Mouse (Mus musculus): Measurements from ENCODE around the gene Kif7. TPM values are rescaled to one million over a fixed set of nuclear protein-coding genes. Genes with fewer than 3 reads are reported as not detected.

Gene Kif7
- total RNA-seq (2021) = 1 to 10 TPM; 1.5 TPM
- long read RNA-seq, full-length matches to known transcripts = 1 of 3 reads
- long read RNA-seq, partial matches to known transcripts = 0 of 3 reads
- long read RNA-seq, other reads (novel, unspliced or antisense) = 2 of 3 reads

- peak in 1 of 2 experiments; percentile 32 for DNase-seq (ENCODE audit: low spot score in 2 of 2)
Measured at GRCm38 (mm10) chr7:79715187-79715981, at the start of gene Kif7. Gene Kif7 (minus strand): TSS chr7:79715720.

GRCm38 (mm10) chr7:79762106-79762505 is 46.6 kb upstream of the Kif7 start:
- DNase-seq (ENCODE audit: low spot score in 2 of 2) = no peak

GRCm38 (mm10) chr7:79761124-79761876 is 45.8 kb upstream of the Kif7 start:
- DNase-seq (ENCODE audit: low spot score in 2 of 2) = no peak

DNA sequence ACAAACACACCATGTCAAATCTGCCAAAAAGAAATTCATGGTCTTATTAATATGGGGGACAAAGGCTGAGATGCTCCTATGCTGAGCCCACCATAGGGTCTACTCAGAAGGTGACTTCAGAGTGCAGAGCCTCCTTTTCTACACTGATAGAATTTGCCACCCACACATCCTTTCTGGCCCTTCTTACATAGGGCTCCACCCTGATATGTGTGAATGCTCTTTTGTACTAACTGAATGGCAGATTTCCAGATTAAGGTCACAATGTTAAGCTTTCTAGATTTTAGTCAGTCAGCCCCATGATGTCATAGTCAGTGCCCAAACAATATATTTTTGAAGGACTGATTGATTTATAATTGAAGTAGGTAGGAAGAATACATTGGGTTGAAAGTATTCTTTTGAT is 44.2 kb upstream of the Kif7 start:
- DNase-seq (ENCODE audit: low spot score in 2 of 2) = no peak

DNA sequence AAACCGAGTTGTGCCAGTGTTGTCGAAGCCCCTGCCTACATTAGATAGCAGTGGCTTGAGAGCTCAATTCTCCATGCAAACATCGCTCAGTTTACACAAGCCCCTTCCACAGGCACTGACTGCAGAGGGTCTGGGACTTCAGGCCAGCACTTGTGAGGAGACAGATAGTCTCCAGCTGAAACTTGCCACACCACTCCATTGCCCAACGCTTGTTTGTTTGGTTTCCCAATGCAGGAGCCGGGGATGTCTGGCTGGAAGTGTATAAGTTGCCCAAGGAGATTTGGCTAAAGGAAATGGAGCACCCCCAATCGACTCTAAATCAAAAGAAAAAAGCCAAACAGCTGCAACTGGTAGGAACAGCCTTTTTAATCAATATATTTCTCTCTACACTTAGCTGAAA is 42.7 kb upstream of the Kif7 start:
- DNase-seq (ENCODE audit: low spot score in 2 of 2) = no peak

GRCm38 (mm10) chr7:79756334-79756733 is 40.8 kb upstream of the Kif7 start:
- DNase-seq (ENCODE audit: low spot score in 2 of 2) = no peak

DNA sequence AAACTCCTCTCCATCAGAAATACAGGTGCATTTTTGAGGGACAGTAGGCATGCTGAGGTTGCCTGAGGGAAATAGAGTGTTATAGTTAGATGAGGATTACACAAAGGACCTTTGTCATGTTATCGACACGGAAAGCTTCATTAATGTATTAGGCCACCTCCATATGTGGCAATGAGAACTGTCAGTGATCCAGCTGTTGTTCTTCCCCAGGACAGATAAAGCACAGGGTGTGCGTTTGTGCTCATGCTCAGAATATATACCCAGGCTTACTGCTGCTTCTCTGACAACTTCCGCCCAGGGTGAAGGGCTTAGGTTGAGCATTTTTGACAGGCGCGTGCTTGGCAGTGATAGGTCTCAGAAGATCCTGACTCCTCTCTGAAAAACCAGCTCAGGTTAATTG is 34.0 kb upstream of the Kif7 start:
- no peak for DNase-seq (ENCODE audit: low spot score in 2 of 2)

DNA sequence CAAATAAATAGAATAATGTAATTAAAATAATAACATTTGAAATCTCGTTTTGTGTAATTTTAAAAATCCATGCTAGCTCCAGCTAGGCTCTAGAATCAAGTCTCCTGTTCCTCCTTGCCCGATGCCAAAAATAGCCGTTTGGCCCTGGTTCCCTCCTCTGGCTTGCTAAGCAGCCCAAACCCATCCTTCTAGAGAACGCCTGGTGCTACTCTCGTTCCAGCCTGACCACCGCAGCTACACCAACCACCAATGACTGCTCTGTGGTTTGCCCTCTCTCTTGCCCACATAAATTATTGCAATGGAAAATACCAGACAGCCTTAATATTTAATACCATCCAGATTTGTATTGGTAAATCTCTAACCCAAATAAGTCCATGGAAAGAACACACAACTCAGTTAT is 32.1 kb upstream of the Kif7 start:
- DNase-seq (ENCODE audit: low spot score in 2 of 2) = no peak

DNA sequence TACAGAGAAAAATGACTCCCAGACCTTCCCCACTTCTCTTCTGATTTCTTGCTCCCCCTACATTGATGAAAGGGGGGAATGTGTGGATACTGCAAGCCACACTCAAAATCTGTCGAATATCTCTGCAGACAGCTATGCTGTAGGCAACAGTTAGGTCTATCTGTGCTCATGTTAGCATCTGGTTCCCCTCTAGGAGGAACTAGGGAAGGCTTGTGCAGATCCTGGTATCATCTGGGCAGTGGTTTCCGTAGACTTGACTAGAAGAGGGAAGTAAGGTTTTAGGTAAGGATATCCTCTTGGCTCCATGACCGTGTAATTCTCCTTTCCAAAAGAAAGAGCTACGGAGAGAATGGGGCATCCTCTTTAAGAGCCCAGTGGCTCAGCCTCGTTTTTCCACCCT is 29.1 kb upstream of the Kif7 start:
- DNase-seq (ENCODE audit: low spot score in 2 of 2) = no peak

- DNase-seq (ENCODE audit: low spot score in 2 of 2) = peak in 1 of 2 experiments; percentile 41
Measured at GRCm38 (mm10) chr7:79744051-79744450, 28.5 kb upstream of the Kif7 start.

DNA sequence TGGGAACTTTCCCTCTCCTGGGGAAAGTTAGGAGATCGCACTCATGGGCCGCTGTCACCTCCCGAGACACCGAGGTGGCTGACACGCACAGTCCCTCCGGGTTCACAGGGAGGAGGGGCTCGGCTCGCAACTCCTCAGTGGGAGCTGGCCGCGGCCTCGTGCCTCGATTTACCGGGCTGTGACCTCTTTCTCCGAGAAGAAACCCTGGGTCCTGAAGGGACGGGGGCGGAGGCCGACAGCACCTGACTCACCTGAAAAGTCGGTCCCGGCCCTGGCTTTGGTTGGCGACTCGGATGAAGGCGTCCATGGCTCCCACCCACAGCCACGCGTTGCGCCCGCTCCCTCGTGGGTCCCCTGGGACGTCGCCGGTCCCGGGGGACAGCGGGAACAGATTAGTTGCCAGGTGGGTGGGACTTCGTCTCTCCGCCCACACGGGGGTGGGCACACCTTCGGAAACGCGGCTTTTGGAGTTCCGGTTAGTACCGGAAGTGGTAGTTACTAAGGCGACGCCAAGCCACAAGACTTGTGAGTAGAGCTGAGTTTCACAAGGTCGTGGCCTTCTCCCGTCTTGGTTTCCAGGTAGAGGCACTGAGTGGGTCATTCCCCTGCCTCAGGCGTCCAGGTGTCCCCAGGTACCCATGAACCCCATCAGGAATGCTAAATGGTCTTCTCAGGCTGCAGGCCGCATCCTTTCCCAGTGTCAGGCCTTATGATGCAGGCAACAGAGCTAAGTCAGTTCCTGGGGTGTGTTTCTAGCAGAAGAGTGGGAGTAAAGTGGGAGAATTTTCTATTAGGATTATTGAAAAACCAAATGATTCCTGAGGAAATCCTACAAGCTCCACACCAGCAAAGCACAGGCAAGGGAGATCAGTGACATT is 27.4 kb upstream of the Kif7 start, which contains the start of the genes Pex11a and Wdr93:
Pex11a (minus strand) TSS at position 473 of the 878 bp plus-strand sequence.
Wdr93 (plus strand) TSS at position 505 of the 878 bp plus-strand sequence.
- DNase-seq (ENCODE audit: low spot score in 2 of 2) = peak; percentile 73 to 84

DNA sequence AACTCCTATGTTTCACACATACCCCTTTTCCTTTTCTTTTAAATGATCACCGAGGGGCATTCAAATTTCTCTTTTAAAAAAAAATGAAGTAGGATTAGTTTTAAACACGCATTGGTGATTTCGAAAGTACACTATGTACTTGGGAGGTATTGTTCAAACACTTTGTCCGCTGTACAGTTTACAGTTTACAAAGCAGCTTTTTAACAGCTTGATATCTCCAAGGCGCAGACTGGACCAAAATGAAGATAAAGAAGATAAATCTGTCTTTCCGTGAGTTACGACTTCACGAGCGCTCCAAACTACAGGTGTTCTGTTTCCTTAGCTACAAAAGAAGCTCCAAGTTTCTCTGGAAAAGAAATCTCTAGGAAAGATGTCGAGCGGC is 26.7 kb upstream of the Kif7 start:
- no peak for DNase-seq (ENCODE audit: low spot score in 2 of 2)

- DNase-seq (ENCODE audit: low spot score in 2 of 2) = no peak
Measured at GRCm38 (mm10) chr7:79740279-79740678, 24.8 kb upstream of the Kif7 start.

DNA sequence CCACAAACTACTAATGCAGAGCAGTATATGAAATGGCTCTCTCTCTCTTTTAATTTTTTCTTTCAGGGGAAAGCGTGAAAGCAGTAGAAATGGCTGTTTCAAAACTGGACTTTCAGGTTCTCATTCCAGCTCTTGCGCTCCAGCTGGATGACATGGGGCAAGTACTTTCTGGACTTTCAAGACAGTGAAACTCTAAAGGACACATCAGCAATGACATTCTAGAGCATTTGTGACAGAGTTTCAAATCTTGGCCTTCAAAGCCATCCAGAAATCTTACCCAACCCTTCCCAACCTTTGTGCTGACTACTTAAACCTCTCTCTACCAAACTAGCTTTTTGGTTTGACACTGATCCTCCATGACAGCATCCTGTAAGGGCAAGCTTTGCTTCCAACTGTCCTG is 23.4 kb upstream of the Kif7 start:
- no peak for DNase-seq (ENCODE audit: low spot score in 2 of 2)

DNA sequence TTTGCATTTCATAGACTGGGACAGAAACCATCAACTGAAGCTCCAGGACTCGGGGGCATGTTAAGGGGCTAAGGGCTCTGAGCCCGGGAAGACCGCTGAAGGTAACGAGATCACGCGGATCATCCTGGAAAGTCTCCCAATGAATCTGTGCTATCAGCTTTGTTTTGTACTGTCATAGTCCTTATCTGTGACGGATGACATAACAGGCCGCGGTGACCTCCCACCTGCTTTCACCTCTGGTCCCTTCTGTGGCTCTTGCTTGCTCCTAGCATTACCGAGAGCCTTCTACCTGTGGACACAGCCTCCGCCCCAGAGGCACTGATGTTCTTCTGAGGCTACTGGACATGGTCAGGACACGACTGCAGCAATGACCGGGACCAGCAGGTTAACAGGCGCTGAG is 21.0 kb upstream of the Kif7 start:
- DNase-seq (ENCODE audit: low spot score in 2 of 2) = no peak

DNA sequence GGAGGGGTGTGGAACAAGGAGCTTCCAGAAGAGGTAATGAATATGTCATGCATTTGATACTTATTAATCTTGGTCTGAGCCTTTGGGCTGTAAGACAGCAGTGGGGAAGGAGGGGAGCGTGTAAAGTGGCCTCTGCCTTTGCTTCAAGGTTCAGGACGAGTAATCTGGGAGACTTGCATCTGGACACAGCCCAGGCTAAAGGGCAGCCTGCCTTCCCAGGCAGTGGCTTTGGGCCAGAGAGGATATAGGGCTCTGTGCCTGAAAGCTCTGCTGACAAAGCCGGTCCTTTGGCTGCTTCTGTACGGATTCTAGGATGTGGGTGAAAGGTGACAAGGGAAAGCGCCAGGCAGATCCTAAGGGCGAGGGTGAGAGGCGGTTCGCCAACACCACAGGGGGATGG is 19.0 kb upstream of the Kif7 start:
- no peak for DNase-seq (ENCODE audit: low spot score in 2 of 2)

GRCm38 (mm10) chr7:79732622-79733021 is 17.1 kb upstream of the Kif7 start, which contains the start of gene Plin1:
Gene Plin1 (minus strand): TSS chr7:79732903.
- DNase-seq (ENCODE audit: low spot score in 2 of 2) = no peak

GRCm38 (mm10) chr7:79731438-79731837 is 15.9 kb upstream of the Kif7 start:
- DNase-seq (ENCODE audit: low spot score in 2 of 2) = no peak

DNA sequence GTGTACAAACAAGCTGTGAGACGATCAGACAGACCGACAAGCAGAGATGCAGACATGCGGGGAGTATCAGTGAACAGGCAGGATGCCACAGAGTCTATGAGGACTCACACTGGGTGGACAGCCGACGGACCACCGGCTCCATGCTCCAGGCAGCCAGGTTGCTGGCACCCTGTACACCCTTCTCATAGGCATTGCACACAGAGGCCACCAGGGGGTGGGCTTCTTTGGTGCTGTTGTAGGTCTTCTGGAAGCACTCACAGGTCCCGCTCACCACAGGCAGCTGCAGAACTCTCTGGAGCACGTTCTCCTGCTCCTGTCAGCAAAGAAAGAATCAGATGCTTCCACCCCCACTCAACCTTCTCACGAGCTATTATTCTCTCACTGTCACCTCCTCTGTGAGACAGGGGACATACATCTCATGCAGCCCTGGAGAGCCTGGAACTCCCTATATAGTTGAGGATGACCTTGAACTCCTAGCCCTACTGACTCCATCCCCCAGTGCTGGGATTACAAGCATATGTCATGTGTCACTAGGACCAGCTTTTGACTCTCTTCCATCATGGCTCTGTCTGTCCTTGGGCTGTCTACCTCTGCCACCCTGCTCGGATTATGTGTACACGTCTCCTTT is 14.3 kb upstream of the Kif7 start:
- no peak for DNase-seq (ENCODE audit: low spot score in 2 of 2)

DNA sequence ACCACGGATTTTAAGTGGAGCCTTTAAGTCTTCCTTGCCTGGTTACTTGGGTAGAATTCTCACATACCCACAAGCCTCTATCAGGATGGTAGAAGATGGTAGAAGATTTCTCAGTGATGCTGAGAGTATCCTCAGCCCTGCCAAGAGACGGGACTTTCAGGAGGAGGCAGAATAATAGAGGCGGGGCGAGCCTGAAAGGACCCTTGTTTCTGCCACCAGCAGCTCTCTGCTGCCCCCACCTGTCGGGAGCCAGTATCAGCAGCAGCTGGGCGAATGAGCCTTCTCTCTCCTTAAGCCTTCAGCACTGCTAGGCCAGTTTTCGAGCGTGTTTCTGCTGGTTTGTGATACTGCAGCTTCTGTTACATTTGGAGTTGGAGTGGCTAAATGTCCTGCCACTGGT is 13.6 kb upstream of the Kif7 start:
- peak; percentile 47 to 77 for DNase-seq (ENCODE audit: low spot score in 2 of 2)

GRCm38 (mm10) chr7:79728219-79728618 is 12.7 kb upstream of the Kif7 start:
- peak in 1 of 2 experiments; percentile 69 for DNase-seq (ENCODE audit: low spot score in 2 of 2)
